Mouse (Mus musculus) MEL (cell line): ENCODE results near the gene Lgals8.

Experiments used
- BHLHE40 ChIP-seq: IDR thresholded peaks from 2 replicates; pipeline ENCODE4 v1.6.1; 2012; ENCODE audit warnings: low read depth, mild to moderate bottlenecking, inconsistent platforms, low read length, improper control_type of control experiment, borderline replicate concordance
- EP300 ChIP-seq, 2 experiments: IDR thresholded peaks; 2 replicates each; pipeline ENCODE4 v1.6.1; 2011; ENCODE audit warnings: improper control_type of control experiment in 2 of 2, low read length in 2 of 2, low read depth in 1 of 2, mild to moderate bottlenecking in 1 of 2
- GABPA ChIP-seq: IDR thresholded peaks from 2 replicates; pipeline ENCODE4 v1.6.1; 2012; ENCODE audit warnings: low read depth, mild to moderate bottlenecking, inconsistent platforms, low read length, improper control_type of control experiment, moderate library complexity
- MXI1 ChIP-seq: IDR thresholded peaks from 2 replicates; pipeline ENCODE4 v1.6.1; 2011; ENCODE audit warnings: mild to moderate bottlenecking, low read depth, low read length, improper control_type of control experiment
- POLR2A ChIP-seq, 2 experiments: IDR thresholded peaks; 2 replicates each; pipeline ENCODE4 v1.6.1; 2011 to 2012; ENCODE audit warnings: low read length in 2 of 2, mild to moderate bottlenecking in 2 of 2, control low read depth in 1 of 2, improper control_type of control experiment in 1 of 2, low read depth in 1 of 2, moderate library complexity in 1 of 2; ENCODE audit not compliant: control insufficient read depth in 1 of 2, insufficient read depth in 1 of 2, poor library complexity in 1 of 2
- RCOR1 ChIP-seq: IDR thresholded peaks from 2 replicates; pipeline ENCODE4 v1.6.1; 2012; ENCODE audit warnings: low read depth, mild to moderate bottlenecking, inconsistent platforms, low read length, improper control_type of control experiment
- TAL1 ChIP-seq: IDR thresholded peaks from 2 replicates; pipeline ENCODE4 v1.6.1; 2012; ENCODE audit warnings: mild to moderate bottlenecking, inconsistent platforms, low read length, moderate library complexity, mixed read lengths
- UBTF ChIP-seq: IDR thresholded peaks from 2 replicates; pipeline ENCODE4 v1.6.1; 2012; ENCODE audit warnings: low read depth, mild to moderate bottlenecking, inconsistent platforms, low read length, improper control_type of control experiment, moderate library complexity, borderline replicate concordance; ENCODE audit not compliant: insufficient read depth

DNA sequence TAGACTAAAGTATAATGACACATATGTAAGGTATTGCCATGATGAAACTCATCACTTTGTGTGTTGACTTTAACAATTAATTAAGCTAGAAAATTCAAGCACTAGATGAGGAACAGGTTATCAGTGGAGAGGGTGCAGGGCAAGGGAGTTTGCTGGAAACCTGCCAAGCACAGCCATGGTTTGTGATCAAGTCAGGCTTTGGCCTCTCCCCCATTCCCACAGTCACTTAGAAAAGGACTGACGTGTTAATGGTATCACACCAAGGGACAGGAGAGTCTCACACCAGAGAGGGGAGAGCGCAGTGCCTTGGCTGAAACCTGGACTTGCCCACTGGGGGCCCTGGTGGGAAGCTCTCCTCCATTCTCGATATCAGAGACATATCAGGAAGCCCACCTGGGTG, 40.6 kb upstream of the Lgals8 start:
- no peak for TF ChIP-seq GABPA
- peak; percentile 22 to 31; a peak in 2 of 4 replicates for TF ChIP-seq EP300 (IDR thresholded peaks at IDR 0.05; ENCODE audit: low read depth in 1 of 2, low read length in 2 of 2)
- TF ChIP-seq TAL1 = no peak
- no peak for TF ChIP-seq RCOR1
- no peak for TF ChIP-seq BHLHE40
- no peak for TF ChIP-seq POLR2A (IDR thresholded peaks at IDR 0.05; ENCODE audit: control insufficient read depth in 1 of 2, insufficient read depth in 1 of 2, low read depth in 1 of 2, low read length in 2 of 2, poor library complexity in 1 of 2)
- no peak for TF ChIP-seq MXI1
- TF ChIP-seq UBTF = no peak
